Comparison of ENCODE assay signal across 15 mouse cellular contexts in genomic region chr6:83083497-83083896, GRCm38 (mm10). TPM values are rescaled to one million over a fixed set of nuclear protein-coding genes. Genes with fewer than 3 reads are reported as not detected.
"Had no signal": no experiment of that assay in that cellular context is flagged by ENCODE, and none has a peak within 500 bp of the region (broad histone marks: within the 10 kb centered on the region; RNA-seq: fewer than 3 reads in every experiment).

No protein-coding gene starts in this region.

- H3K4me3 ChIP-seq: liver, embryonic 13.5 days; midbrain, embryonic 12.5 days had no signal

- ATAC-seq: midbrain, embryonic 16.5 days had no signal

- DNase-seq: kidney, adult 11 months; kidney, postnatal 36 days; left cerebral cortex, postnatal 4 days; liver, embryonic 13.5 days; lung, adult 18-20 months; thymus, postnatal 4 days had no signal

- H3K9ac ChIP-seq: liver, embryonic 13.5 days; midbrain, embryonic 12.5 days had no signal

- H3K9me3 ChIP-seq: liver, embryonic 13.5 days; midbrain, embryonic 12.5 days had no signal

- H3K4me2 ChIP-seq: liver, embryonic 13.5 days; midbrain, embryonic 12.5 days had no signal

- H3K27ac ChIP-seq: liver, embryonic 13.5 days; midbrain, embryonic 12.5 days; stomach, postnatal 0 days had no signal

RNA-seq across cellular contexts. Expression of gene Lbx2, which starts 2.7 kb away (rescaled TPM):
- total RNA-seq: layer of hippocampus, adult 18-20 months; left cerebral cortex, postnatal 4 days; megakaryocyte-erythroid progenitor cell, adult 5-6 weeks had no signal
- polyA plus RNA-seq: midbrain, embryonic 16.5 days; neural tube, embryonic 14.5 days had no signal

RNA-seq across cellular contexts. Expression of gene Tlx2, which starts 13.4 kb away (rescaled TPM):
- total RNA-seq: layer of hippocampus, adult 18-20 months; layer of hippocampus, postnatal 10 days; left cerebral cortex, postnatal 10 days; left cerebral cortex, postnatal 4 days; megakaryocyte-erythroid progenitor cell, adult 5-6 weeks had no signal
- polyA plus RNA-seq: kidney, embryonic 14.5 days; liver, embryonic 13.5 days; midbrain, embryonic 12.5 days; midbrain, embryonic 16.5 days; neural tube, embryonic 14.5 days had no signal
